Mouse (Mus musculus) MEL (cell line): ENCODE results near the gene Ptprn2.

Experiments used
- BHLHE40 ChIP-seq: IDR thresholded peaks from 2 replicates; pipeline ENCODE4 v1.6.1; 2012; ENCODE audit warnings: low read depth, mild to moderate bottlenecking, inconsistent platforms, low read length, improper control_type of control experiment, borderline replicate concordance
- EP300 ChIP-seq, 2 experiments: IDR thresholded peaks; 2 replicates each; pipeline ENCODE4 v1.6.1; 2011; ENCODE audit warnings: improper control_type of control experiment in 2 of 2, low read length in 2 of 2, low read depth in 1 of 2, mild to moderate bottlenecking in 1 of 2
- ETS1 ChIP-seq: IDR thresholded peaks from 2 replicates; pipeline ENCODE4 v1.6.1; 2012; ENCODE audit warnings: low read depth, mild to moderate bottlenecking, inconsistent platforms, low read length, improper control_type of control experiment, moderate library complexity
- MAFK ChIP-seq: IDR thresholded peaks from 2 replicates; pipeline ENCODE4 v1.6.1; 2011; ENCODE audit warnings: low read depth, mild to moderate bottlenecking, low read length, improper control_type of control experiment, borderline replicate concordance
- POLR2A ChIP-seq, 2 experiments: IDR thresholded peaks; 2 replicates each; pipeline ENCODE4 v1.6.1; 2011 to 2012; ENCODE audit warnings: low read length in 2 of 2, mild to moderate bottlenecking in 2 of 2, control low read depth in 1 of 2, improper control_type of control experiment in 1 of 2, low read depth in 1 of 2, moderate library complexity in 1 of 2; ENCODE audit not compliant: control insufficient read depth in 1 of 2, insufficient read depth in 1 of 2, poor library complexity in 1 of 2
- POLR2AphosphoS5 ChIP-seq: IDR thresholded peaks from 2 replicates; pipeline ENCODE4 v1.6.1; 2012; ENCODE audit warnings: low read depth, borderline replicate concordance, mild to moderate bottlenecking, inconsistent platforms, low read length, moderate library complexity, mixed read lengths
- RAD21 ChIP-seq: IDR thresholded peaks from 2 replicates; pipeline ENCODE4 v1.6.1; 2011; ENCODE audit warnings: mild to moderate bottlenecking, low read depth, low read length, improper control_type of control experiment
- ZMIZ1 ChIP-seq: IDR thresholded peaks from 2 replicates; pipeline ENCODE4 v1.6.1; 2012; ENCODE audit warnings: low read depth, mild to moderate bottlenecking, inconsistent platforms, low read length, improper control_type of control experiment, moderate library complexity

- TF ChIP-seq BHLHE40 (no peak), POLR2A (IDR thresholded peaks at IDR 0.05; ENCODE audit: control insufficient read depth in 1 of 2, insufficient read depth in 1 of 2, low read depth in 1 of 2, low read length in 2 of 2, poor library complexity in 1 of 2) (no peak), POLR2AphosphoS5 (no peak), MAFK (no peak), RAD21 (no peak), EP300 (IDR thresholded peaks at IDR 0.05; ENCODE audit: low read depth in 1 of 2, low read length in 2 of 2) (no peak), ETS1 (no peak), ZMIZ1 (no peak)
Measured at GRCm38 (mm10) chr12:117162180-117162579, 676.7 kb downstream of the Ptprn2 start.
